Mouse (Mus musculus): ENCODE results near the gene Cacna1f.

The Cacna1f gene

GRCm38 (mm10) chrX:7606783-7607182 lies at the start of gene Cacna1f:
Cacna1f (plus strand) TSS chrX:7607083.
- no peak for DNase-seq (ENCODE audit: low spot score)

- no peak for DNase-seq (ENCODE audit: low spot score)
Measured at GRCm38 (mm10) chrX:7563076-7563475, 43.8 kb upstream of the Cacna1f start.

GRCm38 (mm10) chrX:7566352-7566751 lies 40.5 kb upstream of the Cacna1f start:
- DNase-seq (ENCODE audit: low spot score) = no peak

GRCm38 (mm10) chrX:7567491-7567890 lies 39.4 kb upstream of the Cacna1f start:
- DNase-seq (ENCODE audit: low spot score) = no peak

- no peak for DNase-seq (ENCODE audit: low spot score)
Measured at GRCm38 (mm10) chrX:7570481-7571175, 36.3 kb upstream of the Cacna1f start.

GRCm38 (mm10) chrX:7571565-7572136 lies 35.2 kb upstream of the Cacna1f start:
- DNase-seq (ENCODE audit: low spot score) = no peak

- no peak for DNase-seq (ENCODE audit: low spot score)
Measured at GRCm38 (mm10) chrX:7572466-7572865, 34.4 kb upstream of the Cacna1f start.

GRCm38 (mm10) chrX:7573176-7574086 lies 33.5 kb upstream of the Cacna1f start, which contains the start of gene Foxp3:
Foxp3 (plus strand) TSS chrX:7573644.
- peak; percentile 40 for DNase-seq (ENCODE audit: low spot score)

GRCm38 (mm10) chrX:7574087-7574884 lies 32.6 kb upstream of the Cacna1f start, which contains the start of gene Ppp1r3f:
Ppp1r3f (minus strand) TSS chrX:7574283.
- peak; percentile 79 for DNase-seq (ENCODE audit: low spot score)

- no peak for DNase-seq (ENCODE audit: low spot score)
Measured at GRCm38 (mm10) chrX:7574885-7575231, 32.0 kb upstream of the Cacna1f start.

GRCm38 (mm10) chrX:7581151-7581550 lies 25.7 kb upstream of the Cacna1f start:
- no peak for DNase-seq (ENCODE audit: low spot score)

- no peak for DNase-seq (ENCODE audit: low spot score)
Measured at GRCm38 (mm10) chrX:7583881-7584280, 23.0 kb upstream of the Cacna1f start.

GRCm38 (mm10) chrX:7586356-7586755 lies 20.5 kb upstream of the Cacna1f start:
- no peak for DNase-seq (ENCODE audit: low spot score)

GRCm38 (mm10) chrX:7595371-7595770 lies 11.5 kb upstream of the Cacna1f start:
- DNase-seq (ENCODE audit: low spot score) = no peak

- no peak for DNase-seq (ENCODE audit: low spot score)
Measured at GRCm38 (mm10) chrX:7604004-7604403, 2.9 kb upstream of the Cacna1f start.

GRCm38 (mm10) chrX:7604879-7605574 lies 1.9 kb upstream of the Cacna1f start, which contains the start of gene Ccdc22:
Ccdc22 (minus strand) TSS chrX:7605517.
- DNase-seq (ENCODE audit: low spot score) = peak; percentile 55

GRCm38 (mm10) chrX:7605575-7605941 lies 1.3 kb upstream of the Cacna1f start:
- no peak for DNase-seq (ENCODE audit: low spot score)

- DNase-seq (ENCODE audit: low spot score) = no peak
Measured at GRCm38 (mm10) chrX:7610035-7610434, 3.2 kb downstream of the Cacna1f start.

- no peak for DNase-seq (ENCODE audit: low spot score)
Measured at GRCm38 (mm10) chrX:7610536-7611258, 3.8 kb downstream of the Cacna1f start.

GRCm38 (mm10) chrX:7617889-7618551 lies 11.1 kb downstream of the Cacna1f start:
- no peak for DNase-seq (ENCODE audit: low spot score)
